Mouse (Mus musculus): Measurements from ENCODE around the gene Slc30a5.

DNA sequence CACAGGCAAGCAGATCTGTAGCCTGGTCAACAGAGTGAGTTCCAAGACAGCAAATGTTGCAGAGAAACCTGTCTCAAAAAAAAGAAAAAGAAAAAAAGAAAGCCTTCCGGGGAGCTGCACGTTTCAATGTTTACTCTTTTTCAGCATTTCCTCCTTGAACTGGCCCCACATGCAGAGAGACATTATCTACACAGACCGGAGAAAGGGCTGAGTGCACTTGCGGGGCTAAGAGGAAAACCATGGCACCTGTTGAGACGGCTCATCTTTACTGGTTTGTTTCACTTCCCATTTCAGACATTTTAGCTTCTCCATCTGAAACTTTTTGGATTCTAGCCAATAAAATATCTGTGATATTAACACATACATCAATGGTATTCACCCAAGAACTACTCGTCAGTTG lies 8.9 kb downstream of the Slc30a5 start:
- no peak for TF ChIP-seq POLR2A (IDR thresholded peaks at IDR 0.05; ENCODE audit: low read depth, low read length)
- TF ChIP-seq CTCF (conservative IDR thresholded peaks at IDR 0.05; ENCODE audit: insufficient read depth, insufficient read length, low read depth, low read length) = no peak

Measured in kidney, adult 2 months (tissue).